Mouse (Mus musculus) CH12.LX (cell line): Measurements from ENCODE around the gene Clk3.

ENCODE experiments used
- CHD2 ChIP-seq: IDR thresholded peaks from 2 replicates; pipeline ENCODE4 v1.6.1; 2011; ENCODE audit warnings: low read length, improper control_type of control experiment
- CTCF ChIP-seq, 2 experiments: IDR thresholded peaks in 1 of 2; conservative IDR thresholded peaks in 1 of 2; 2 replicates each; pipeline ENCODE4 v1.5.1; 2011 to 2012; ENCODE audit warnings: low read depth in 2 of 2, low read length in 2 of 2, improper control_type of control experiment in 1 of 2, inconsistent platforms in 1 of 2, mild to moderate bottlenecking in 1 of 2, moderate library complexity in 1 of 2
- ELF1 ChIP-seq: IDR thresholded peaks from 2 replicates; pipeline ENCODE4 v1.6.1; 2014; ENCODE audit warnings: low read depth, mild to moderate bottlenecking, inconsistent platforms, low read length, improper control_type of control experiment
- EP300 ChIP-seq: IDR thresholded peaks from 2 replicates; pipeline ENCODE4 v1.6.1; 2011; ENCODE audit warnings: low read length, improper control_type of control experiment
- HCFC1 ChIP-seq: IDR thresholded peaks from 2 replicates; pipeline ENCODE4 v1.6.1; 2012; ENCODE audit warnings: low read depth, mild to moderate bottlenecking, inconsistent platforms, low read length, improper control_type of control experiment
- MAX ChIP-seq: IDR thresholded peaks from 2 replicates; pipeline ENCODE4 v1.6.1; 2011; ENCODE audit warnings: low read length, improper control_type of control experiment
- MXI1 ChIP-seq: IDR thresholded peaks from 2 replicates; pipeline ENCODE4 v1.6.1; 2011; ENCODE audit warnings: mild to moderate bottlenecking, low read depth, low read length, improper control_type of control experiment
- NRF1 ChIP-seq: IDR thresholded peaks from 2 replicates; pipeline ENCODE4 v1.6.1; 2014; ENCODE audit warnings: low read depth, mild to moderate bottlenecking, inconsistent platforms, low read length, improper control_type of control experiment, moderate library complexity
- PAX5 ChIP-seq: IDR thresholded peaks from 2 replicates; pipeline ENCODE4 v1.6.1; 2012; ENCODE audit warnings: low read length, inconsistent platforms, mixed read lengths
- POLR2A ChIP-seq: IDR thresholded peaks from 2 replicates; pipeline ENCODE4 v1.6.1; 2011; ENCODE audit warnings: low read depth, mild to moderate bottlenecking, improper control_type of control experiment, low read length
- POLR2AphosphoS2 ChIP-seq: IDR thresholded peaks from 2 replicates; pipeline ENCODE4 v1.6.1; 2011; ENCODE audit warnings: low read depth, low read length, improper control_type of control experiment
- SIN3A ChIP-seq: IDR thresholded peaks from 2 replicates; pipeline ENCODE4 v1.6.1; 2012; ENCODE audit warnings: low read length, improper control_type of control experiment, inconsistent platforms
- TBP ChIP-seq: conservative IDR thresholded peaks from 2 replicates; pipeline ENCODE4 v1.6.1; 2011; ENCODE audit warnings: low read depth, low read length, improper control_type of control experiment
- USF2 ChIP-seq: conservative IDR thresholded peaks from 2 replicates; pipeline ENCODE4 v1.6.1; 2011; ENCODE audit warnings: low read depth, low read length, improper control_type of control experiment

DNA sequence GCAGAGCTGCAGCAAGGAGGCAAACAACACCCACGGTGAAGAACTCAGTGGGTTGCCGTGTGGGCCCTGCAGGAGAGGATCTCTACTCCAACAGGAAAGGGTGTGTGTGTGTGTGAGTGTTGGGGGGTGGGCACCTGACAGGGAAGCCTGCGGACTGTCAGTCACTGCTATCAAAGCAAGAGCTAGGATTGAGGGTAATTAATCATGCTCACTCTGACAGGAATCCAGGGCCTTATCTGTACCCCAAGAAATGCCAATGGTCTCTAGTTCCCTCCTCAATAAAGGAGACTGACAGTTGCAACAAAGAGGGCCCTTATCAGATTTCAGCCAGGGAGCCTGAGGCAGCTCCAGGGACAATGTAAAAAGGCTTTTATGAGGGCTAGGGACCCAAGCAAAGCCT is 37.4 kb upstream of the Clk3 start:
- TF ChIP-seq TBP (no peak), PAX5 (no peak), USF2 (no peak), HCFC1 (no peak), POLR2A (no peak), MXI1 (no peak), CHD2 (no peak), CTCF (conservative IDR thresholded peaks at IDR 0.05 in 1 of 2, IDR thresholded peaks at IDR 0.05 in 1 of 2; ENCODE audit: low read depth in 2 of 2, low read length in 2 of 2) (no peak), MAX (no peak), POLR2AphosphoS2 (no peak), ELF1 (no peak), EP300 (no peak), SIN3A (no peak), NRF1 (no peak)
